In genomic region chr8:110006312-110007023, GRCm38 (mm10) we compare ENCODE assay signal across 14 mouse cellular contexts. TPM values are rescaled to one million over a fixed set of nuclear protein-coding genes. Genes with fewer than 3 reads are reported as not detected.
DNase-seq lines count a peak whose midpoint lies in the region; ATAC-seq and TF ChIP-seq lines count a peak whose summit lies in the region.
"Had no signal": no experiment of that assay in that cellular context is flagged by ENCODE, and none has a peak within 500 bp of the region (broad histone marks: within the 10 kb centered on the region; RNA-seq: fewer than 3 reads in every experiment).

No protein-coding gene starts in this region.

- no peak for TF ChIP-seq CTCF in stomach, postnatal 0 days (IDR thresholded peaks at IDR 0.05; ENCODE audit: low read depth)

- no peak overlapping the region for H3K4me3 ChIP-seq in hindbrain, embryonic 14.5 days (replicated peaks; ENCODE audit: low read length)
- no peak overlapping the region for H3K4me3 ChIP-seq in neural tube, embryonic 14.5 days (ENCODE audit: low read depth, low read length)
- no peak overlapping the region for H3K4me3 ChIP-seq in stomach, postnatal 0 days (ENCODE audit: low read depth, low read length)
- H3K4me3 ChIP-seq: embryonic facial prominence, embryonic 13.5 days; stomach, embryonic 15.5 days had no signal

- H3K9ac ChIP-seq in hindbrain, embryonic 14.5 days: no peak overlapping the region
- H3K9ac ChIP-seq in neural tube, embryonic 14.5 days (replicated peaks; ENCODE audit: low read depth, low read length): no peak overlapping the region
- no peak overlapping the region for H3K9ac ChIP-seq in stomach, postnatal 0 days (ENCODE audit: low read length)
- H3K9ac ChIP-seq: embryonic facial prominence, embryonic 13.5 days; stomach, embryonic 15.5 days had no signal

- peak; percentile 55; the same call in 1 of the 2 replicates for ATAC-seq in hindbrain, embryonic 14.5 days (ENCODE audit: low FRiP score)
- peak; percentile 49 for ATAC-seq in neural tube, embryonic 14.5 days (ENCODE audit: low read depth)
- no peak for ATAC-seq in stomach, postnatal 0 days (ENCODE audit: low FRiP score, low TSS enrichment)
- ATAC-seq: intestine, postnatal 0 days had no signal

- peaks cover 6% of the 10 kb centered on the region; the same call in 1 of the 2 replicates for H3K4me1 ChIP-seq in hindbrain, embryonic 14.5 days (replicated peaks; ENCODE audit: control insufficient read depth, insufficient read depth, low read length)
- H3K4me1 ChIP-seq in neural tube, embryonic 14.5 days (ENCODE audit: control insufficient read depth, insufficient read depth, low read length): peaks cover 5% of the 10 kb centered on the region
- H3K4me1 ChIP-seq in stomach, postnatal 0 days (replicated peaks; ENCODE audit: control insufficient read depth, insufficient read depth): no peaks in the 10 kb centered on the region
- H3K4me1 ChIP-seq: embryonic facial prominence, embryonic 13.5 days; stomach, embryonic 15.5 days had no signal

- TF ChIP-seq EP300 in stomach, postnatal 0 days (optimal IDR thresholded peaks at IDR 0.05): no peak

- H3K36me3 ChIP-seq in hindbrain, embryonic 14.5 days (replicated peaks; ENCODE audit: control insufficient read depth, insufficient read depth): no peaks in the 10 kb centered on the region
- no peaks in the 10 kb centered on the region for H3K36me3 ChIP-seq in neural tube, embryonic 14.5 days (ENCODE audit: control insufficient read depth, insufficient read depth, low read length)
- no peaks in the 10 kb centered on the region for H3K36me3 ChIP-seq in stomach, postnatal 0 days (ENCODE audit: control insufficient read depth, insufficient read depth, low read length)
- H3K36me3 ChIP-seq: embryonic facial prominence, embryonic 13.5 days; stomach, embryonic 15.5 days had no signal

- H3K9me3 ChIP-seq in hindbrain, embryonic 14.5 days (ENCODE audit: control insufficient read depth, low read length): no peaks in the 10 kb centered on the region
- no peaks in the 10 kb centered on the region for H3K9me3 ChIP-seq in neural tube, embryonic 14.5 days (ENCODE audit: control insufficient read depth, low read length)
- H3K9me3 ChIP-seq in stomach, postnatal 0 days (ENCODE audit: control insufficient read depth, low read length): no peaks in the 10 kb centered on the region
- H3K9me3 ChIP-seq: embryonic facial prominence, embryonic 13.5 days; stomach, embryonic 15.5 days had no signal

- peak overlapping the region; percentile 76 for H3K27ac ChIP-seq in hindbrain, embryonic 14.5 days
- H3K27ac ChIP-seq in neural tube, embryonic 14.5 days (ENCODE audit: low read depth, low read length): peak overlapping the region; percentile 34; the same call in 1 of the 2 replicates
- H3K27ac ChIP-seq in stomach, postnatal 0 days (replicated peaks): no peak overlapping the region
- H3K27ac ChIP-seq: embryonic facial prominence, embryonic 13.5 days; stomach, embryonic 15.5 days had no signal

- H3K27me3 ChIP-seq in hindbrain, embryonic 14.5 days (ENCODE audit: control insufficient read depth, insufficient read depth, low read length): no peaks in the 10 kb centered on the region
- no peaks in the 10 kb centered on the region for H3K27me3 ChIP-seq in neural tube, embryonic 14.5 days (ENCODE audit: control insufficient read depth, insufficient read depth, low read length)
- H3K27me3 ChIP-seq in stomach, postnatal 0 days (ENCODE audit: control insufficient read depth, insufficient read depth, low read length): no peaks in the 10 kb centered on the region
- H3K27me3 ChIP-seq: embryonic facial prominence, embryonic 13.5 days; stomach, embryonic 15.5 days had no signal

- 46% methylated on average over 17 of the region's 17 CpGs for WGBS in hindbrain, embryonic 14.5 days
- 50% methylated on average over 17 of the region's 17 CpGs for WGBS in neural tube, embryonic 14.5 days
- 65% methylated on average over 17 of the region's 17 CpGs for WGBS in stomach, postnatal 0 days

- H3K4me2 ChIP-seq in hindbrain, embryonic 14.5 days (replicated peaks): no peak overlapping the region
- H3K4me2 ChIP-seq in neural tube, embryonic 14.5 days (ENCODE audit: low read depth, low read length): no peak overlapping the region
- H3K4me2 ChIP-seq in stomach, postnatal 0 days (replicated peaks; ENCODE audit: low read depth): no peak overlapping the region
- H3K4me2 ChIP-seq: embryonic facial prominence, embryonic 13.5 days; stomach, embryonic 15.5 days had no signal

- peak; percentile 19 for DNase-seq in layer of hippocampus, adult 11-12 months (ENCODE audit: low spot score)
- no peak for DNase-seq in layer of hippocampus, adult 9-10 months (ENCODE audit: low spot score)
- DNase-seq in brain, embryonic 18.5 days (ENCODE audit: low read depth, low spot score): peak; percentile 50
- DNase-seq in hindbrain, embryonic 14.5 days (ENCODE audit: low spot score): peak; percentile 63
- DNase-seq in heart, adult 9 months (ENCODE audit: low spot score in 2 of 2): no peak
- DNase-seq in stomach, postnatal 0 days (ENCODE audit: low spot score): no peak
- no peak for DNase-seq in adrenal gland, adult 8-10 months
- DNase-seq: heart, adult 18-20 months; lung, postnatal 4 days had no signal

RNA-seq across cellular contexts. Expression of gene Tat, which starts 16.2 kb away (rescaled TPM):
- not detected in 2 replicates for polyA plus RNA-seq in hindbrain, embryonic 14.5 days (2014; fragmentation: Nextera tagmentation; extraction: Ambion mirVana)
- not detected in 2 replicates for polyA plus RNA-seq in neural tube, embryonic 14.5 days (2014; fragmentation: Nextera tagmentation; extraction: Ambion mirVana)
- 0.12 and 0.18 TPM in 2 replicates for polyA plus RNA-seq in stomach, postnatal 0 days (2015; fragmentation: Nextera tagmentation; extraction: Ambion mirVana)
- under 1 TPM; 0.10 to 0.58 (median 0.25) TPM for total RNA-seq in adrenal gland, adult 8-10 months (2022)
- total RNA-seq: left cerebral cortex, adult 8-10 months had no signal
- polyA plus RNA-seq: embryonic facial prominence, embryonic 13.5 days; stomach, embryonic 15.5 days had no signal

RNA-seq across cellular contexts. Expression of gene Chst4, which starts 33.1 kb away (rescaled TPM):
- polyA plus RNA-seq in hindbrain, embryonic 14.5 days (2014; fragmentation: Nextera tagmentation; extraction: Ambion mirVana): not detected in 2 replicates
- polyA plus RNA-seq in neural tube, embryonic 14.5 days (2014; fragmentation: Nextera tagmentation; extraction: Ambion mirVana): not detected in 2 replicates
- 1.2 and 1.5 TPM in 2 replicates for polyA plus RNA-seq in stomach, postnatal 0 days (2015; fragmentation: Nextera tagmentation; extraction: Ambion mirVana)
- 1 to 10 TPM in 2 of 4 experiments, under 1 TPM in 2; 0.89 to 1.9 (median 1.4) TPM for total RNA-seq in adrenal gland, adult 8-10 months (2022)
- polyA plus RNA-seq: embryonic facial prominence, embryonic 13.5 days had no signal

RNA-seq across cellular contexts. Expression of gene Marveld3, which starts 44.5 kb away (rescaled TPM):
- polyA plus RNA-seq in hindbrain, embryonic 14.5 days (2014; fragmentation: Nextera tagmentation; extraction: Ambion mirVana): 0.69 and 0.83 TPM in 2 replicates
- 1.0 and 1.1 TPM in 2 replicates for polyA plus RNA-seq in neural tube, embryonic 14.5 days (2014; fragmentation: Nextera tagmentation; extraction: Ambion mirVana)
- 3.2 and 4.1 TPM in 2 replicates for polyA plus RNA-seq in stomach, postnatal 0 days (2015; fragmentation: Nextera tagmentation; extraction: Ambion mirVana)
- under 1 TPM in 2 of 4 experiments, not detected in 2; 0.16 to 0.43 TPM for total RNA-seq in adrenal gland, adult 8-10 months (2022)

Comparison
In these comparisons a context has a peak if more than half of its experiments do, and no peak if none do; other contexts are left out.
1. DNase-seq: peak in layer of hippocampus, adult 11-12 months (single experiment), brain, embryonic 18.5 days (single experiment) and hindbrain, embryonic 14.5 days (single experiment); none in layer of hippocampus, adult 9-10 months (single experiment), heart, adult 9 months (0 of 2), stomach, postnatal 0 days (single experiment) and adrenal gland, adult 8-10 months (single experiment).